Mouse (Mus musculus) frontal cortex, postnatal 10 days (tissue): ENCODE measurements around the gene Zfp934.
"Not testable (repeated sequence)": the region's sequence is repeated elsewhere in the genome, so short reads cannot be mapped to it uniquely, and the experiment has no call there.

Experiments used
- DNase-seq, 2 experiments: peaks; one replicate each; pipeline ENCODE4 v3.0.0; 2022; ENCODE audit warnings: low spot score in 2 of 2, mixed read lengths in 1 of 2

Gene Zfp934

DNA sequence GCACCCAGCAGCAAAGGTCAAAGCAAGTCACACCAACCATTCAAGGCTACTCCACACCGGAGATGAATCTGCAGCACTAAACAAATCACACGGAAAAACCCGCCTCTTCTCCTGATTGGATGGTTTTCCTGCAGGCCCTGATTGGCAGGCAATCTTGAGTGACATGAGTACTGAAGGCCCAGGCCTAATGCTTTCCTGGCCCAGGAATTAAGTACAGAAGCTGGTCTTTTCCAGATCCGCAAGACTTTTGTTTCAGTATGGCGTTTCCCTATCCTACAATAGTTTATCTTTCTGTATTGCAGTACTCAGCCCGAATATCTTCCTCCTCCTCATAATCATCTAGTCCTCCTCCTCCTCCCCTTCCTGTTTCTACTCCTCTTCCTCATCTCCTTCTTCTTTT, at the start of gene Zfp934:
Gene Zfp934 (minus strand): TSS at position 101 of the 400 bp plus-strand sequence.
- DNase-seq, result not testable (repeated sequence)

DNA sequence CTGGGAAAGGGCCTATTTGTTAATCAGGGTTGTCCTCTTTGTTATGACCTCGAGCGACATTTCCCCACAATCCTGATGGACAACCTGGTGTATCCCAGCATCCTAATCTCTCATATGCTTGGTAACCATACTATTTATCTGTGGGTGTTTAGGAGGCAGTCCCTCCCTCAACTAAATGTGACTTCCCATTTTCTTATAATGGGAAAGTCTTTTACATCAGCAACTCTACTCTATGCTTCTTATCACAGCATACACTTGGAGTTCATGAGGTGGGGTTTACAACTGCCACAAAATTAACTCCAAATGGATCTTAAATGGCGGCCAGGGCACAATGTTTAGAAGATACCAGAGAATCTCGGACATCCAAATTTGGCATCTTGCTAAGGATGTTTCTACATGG, 46.5 kb upstream of the Zfp934 start:
- not testable (repeated sequence) for DNase-seq

DNA sequence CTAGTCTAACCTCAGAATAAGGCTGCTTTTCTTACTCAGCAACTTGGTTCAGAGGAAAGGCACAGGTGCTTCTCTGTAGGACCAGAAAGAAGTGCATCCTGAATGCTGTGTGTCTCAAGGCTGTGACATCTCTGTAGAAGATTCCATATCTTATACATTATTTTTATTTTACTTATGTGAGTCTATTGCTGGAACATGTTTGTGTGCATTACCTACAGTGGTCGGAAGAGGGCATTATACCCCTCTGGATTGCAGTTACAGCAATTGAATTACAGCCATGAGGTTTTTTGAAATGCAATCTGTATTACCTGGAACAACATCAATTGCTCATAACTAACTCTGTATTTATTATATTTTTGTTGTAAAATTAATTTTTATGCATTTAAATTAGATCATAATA, 9.3 kb downstream of the Zfp934 start:
- peak in 1 of 2 experiments; percentile 6 for DNase-seq

DNA sequence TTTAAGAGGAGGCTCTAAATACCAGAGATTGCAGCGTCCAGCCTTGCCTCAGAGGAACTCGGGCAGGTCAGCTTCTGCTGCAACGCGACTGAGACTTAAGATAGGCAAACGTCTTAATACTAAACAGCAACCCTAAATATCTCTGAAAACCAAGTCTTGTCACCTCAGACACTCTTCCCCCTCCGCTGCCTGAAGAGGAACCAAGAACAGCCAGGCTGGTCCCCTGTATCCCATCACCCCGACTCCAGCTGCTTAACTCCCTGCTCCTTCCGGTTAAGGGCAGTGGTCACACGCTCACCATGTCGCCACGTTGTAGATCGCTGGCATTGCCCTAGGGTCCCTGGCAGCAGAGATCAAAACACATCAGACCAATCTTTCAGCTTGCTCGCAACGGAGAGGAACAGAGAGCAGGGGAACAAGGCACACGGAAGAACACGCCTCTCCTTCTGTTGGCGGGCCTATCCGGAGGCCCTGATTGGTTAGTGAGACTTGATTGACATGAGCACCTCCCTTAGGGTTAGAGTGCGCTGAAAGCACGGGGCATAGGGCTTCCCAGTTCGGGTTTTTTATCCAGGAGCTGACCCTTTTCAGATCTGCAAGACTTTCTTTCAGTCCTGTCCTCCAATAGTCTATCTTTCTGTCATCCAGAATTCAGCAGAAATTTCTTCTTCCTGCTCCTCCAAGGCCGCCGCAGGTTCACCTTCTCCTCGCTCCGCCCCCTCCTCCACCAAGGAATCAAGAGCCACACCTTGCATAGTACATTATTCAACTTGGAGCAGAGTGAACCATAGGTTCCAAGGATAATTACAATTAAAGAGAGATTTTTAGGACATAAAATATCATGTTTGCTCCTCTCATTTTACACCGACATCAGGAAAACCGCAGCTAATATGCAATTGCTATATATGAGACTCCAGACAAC, 12.5 kb downstream of the Zfp934 start, which contains the start of gene Zfp935:
Gene Zfp935 (minus strand): TSS at position 323 of the 922 bp plus-strand sequence.
- peak; percentile 46 to 64 for DNase-seq

DNA sequence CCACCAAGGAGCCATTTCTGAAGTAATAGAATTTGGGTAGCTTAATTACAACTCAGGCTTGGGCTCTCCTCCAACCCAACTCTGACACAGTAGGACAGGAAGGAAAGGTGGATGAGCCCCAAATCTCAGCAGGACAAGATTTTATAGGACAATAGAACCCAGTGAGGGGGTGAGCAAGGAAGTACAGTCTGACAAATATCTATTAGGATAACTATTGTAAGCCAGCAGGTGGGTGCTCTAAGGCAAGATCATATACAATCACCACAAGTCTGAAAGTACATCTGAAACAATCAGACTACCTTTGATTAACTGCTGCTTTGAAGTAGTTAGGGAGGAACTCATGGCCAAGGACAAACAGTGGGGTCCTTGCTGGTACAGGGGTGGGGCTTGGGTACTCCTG, 40.9 kb downstream of the Zfp934 start:
- DNase-seq, result not testable (repeated sequence)

DNA sequence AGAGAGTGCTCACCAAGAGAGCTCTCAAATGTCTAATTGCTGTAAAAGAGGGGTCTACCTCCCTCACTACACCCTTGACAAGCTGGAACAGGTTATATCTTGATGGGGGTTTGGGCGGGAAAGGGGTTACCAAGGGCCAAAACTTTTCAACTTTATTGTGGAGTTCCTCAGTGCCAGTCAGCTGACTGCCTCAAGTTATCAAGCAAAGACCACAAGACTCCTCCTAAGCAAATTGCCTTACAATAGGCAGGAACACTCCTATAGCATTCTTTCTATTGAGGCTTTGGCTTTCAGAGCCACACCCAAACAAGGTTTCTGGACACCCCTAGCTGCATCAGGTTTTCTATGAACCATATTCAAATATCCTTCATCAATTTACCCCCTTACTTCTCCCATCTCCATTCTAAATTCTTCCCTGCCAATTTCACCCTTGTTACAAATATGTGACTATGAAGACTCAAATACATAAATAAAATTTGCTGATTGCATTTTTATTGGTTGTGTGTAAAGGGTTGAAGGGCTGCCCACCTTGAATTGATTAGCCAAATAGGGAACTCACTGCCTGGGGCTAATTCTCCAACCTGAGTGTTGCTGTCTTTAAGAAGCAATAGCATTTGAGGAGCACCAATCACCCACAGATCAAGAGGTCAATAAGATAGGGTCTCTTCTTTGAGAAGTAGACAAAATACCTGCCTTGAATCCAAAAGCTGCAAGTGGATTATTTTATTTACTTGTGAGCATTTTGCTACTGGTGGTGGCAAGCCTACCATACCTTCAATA, 60.2 kb downstream of the Zfp934 start:
- not testable (repeated sequence) for DNase-seq

DNA sequence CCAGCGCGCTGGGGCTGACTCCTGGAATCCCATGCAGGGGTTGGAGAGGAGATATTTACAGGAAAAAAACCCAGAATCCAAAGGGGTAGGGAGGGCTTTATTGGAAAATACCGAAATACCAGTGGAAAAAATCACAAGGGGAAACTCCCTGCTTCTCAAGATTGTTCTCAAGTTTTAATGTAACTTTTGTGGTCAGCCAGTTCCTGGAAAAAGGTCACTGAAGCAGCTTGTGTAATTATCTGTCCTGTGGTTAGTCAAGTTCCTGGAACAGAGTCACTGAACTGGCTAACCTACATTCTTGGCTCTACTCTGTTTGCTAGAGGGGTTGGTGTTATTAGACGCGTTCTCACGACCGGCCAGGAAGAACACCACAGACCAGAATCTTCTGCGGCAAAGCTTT, 98.3 kb downstream of the Zfp934 start:
- DNase-seq, result not testable (repeated sequence)

DNA sequence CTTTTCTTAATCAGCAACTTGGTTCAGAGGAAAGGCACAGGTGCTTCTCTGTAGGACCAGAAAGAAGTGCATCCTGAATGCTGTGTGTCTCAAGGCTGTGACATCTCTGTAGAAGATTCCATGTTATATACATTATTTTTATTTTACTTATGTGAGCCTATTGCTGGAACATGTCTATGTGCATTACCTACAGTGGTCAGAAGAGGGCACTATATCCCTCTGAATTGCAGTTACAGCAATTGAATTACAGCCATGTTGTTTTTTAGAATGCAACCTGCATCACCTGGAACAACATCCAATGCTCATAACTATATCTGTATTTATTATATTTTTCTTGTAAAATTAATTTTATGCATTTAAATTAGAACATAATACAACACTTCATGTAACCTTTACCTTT, 101.1 kb downstream of the Zfp934 start:
- DNase-seq, result not testable (repeated sequence)

DNA sequence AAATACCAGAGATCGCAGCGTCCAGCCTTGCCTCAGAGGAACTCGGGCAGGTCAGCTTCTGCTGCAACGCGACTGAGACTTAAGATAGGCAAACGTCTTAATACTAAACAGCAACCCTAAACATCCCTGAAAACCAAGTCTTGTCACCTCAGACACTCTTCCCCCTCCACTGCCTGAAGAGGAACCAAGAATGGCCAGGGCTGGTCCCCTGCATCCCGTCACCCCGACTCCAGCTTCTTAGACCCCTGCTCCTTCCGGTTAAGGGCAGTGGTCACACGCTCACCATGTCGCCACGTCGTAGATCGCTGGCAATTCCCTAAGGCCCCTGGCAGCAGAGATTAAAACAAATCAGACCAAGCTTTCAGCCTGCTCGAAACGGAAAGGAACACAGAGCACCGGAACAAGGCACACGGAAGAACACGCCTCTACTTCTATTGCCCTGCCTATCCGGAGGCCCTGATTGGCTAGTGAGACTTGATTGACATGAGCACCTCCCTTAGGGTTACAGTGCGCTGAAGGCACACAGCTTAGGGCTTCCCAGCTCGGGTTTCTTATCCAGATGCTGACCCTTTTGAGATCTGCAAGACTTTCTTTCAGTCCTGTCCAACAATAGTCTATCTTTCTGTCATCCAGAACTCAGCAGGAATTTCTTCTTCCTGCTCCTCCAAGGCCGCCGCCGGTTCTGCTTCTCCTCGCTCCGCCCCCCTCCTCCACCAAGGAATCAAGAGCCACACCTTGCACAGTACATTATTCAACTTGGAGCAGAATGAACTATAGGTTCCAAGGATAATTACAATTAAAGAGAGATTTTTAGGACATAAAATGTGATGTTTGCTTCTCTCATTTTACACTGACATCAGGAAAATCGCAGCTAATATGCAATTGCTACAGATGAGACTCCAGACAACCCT, 104.3 kb downstream of the Zfp934 start, which contains the start of gene Gm49359:
Gene Gm49359 (minus strand): TSS at position 409 of the 911 bp plus-strand sequence.
- DNase-seq, result peak; percentile 82 to 87
